Mouse (Mus musculus): Measurements from ENCODE around the gene Agfg1. TPM values are rescaled to one million over a fixed set of nuclear protein-coding genes. Genes with fewer than 3 reads are reported as not detected.
"Not testable (repeated sequence)": the region's sequence is repeated elsewhere in the genome, so short reads cannot be mapped to it uniquely, and the experiment has no call there.

The Agfg1 gene
- polyA plus RNA-seq, 1 experiment from 2014 or later = 40.4 TPM

GRCm38 (mm10) chr1:82905886-82906285, 66.6 kb downstream of the Agfg1 start:
- ATAC-seq = 0 out of 2 replicates have a peak, but pooled peaks have one; percentile 16
- H3K27me3 ChIP-seq (replicated peaks; ENCODE audit: control insufficient read depth, insufficient read depth, low read length) = no peaks in the 10 kb centered on the region

DNA sequence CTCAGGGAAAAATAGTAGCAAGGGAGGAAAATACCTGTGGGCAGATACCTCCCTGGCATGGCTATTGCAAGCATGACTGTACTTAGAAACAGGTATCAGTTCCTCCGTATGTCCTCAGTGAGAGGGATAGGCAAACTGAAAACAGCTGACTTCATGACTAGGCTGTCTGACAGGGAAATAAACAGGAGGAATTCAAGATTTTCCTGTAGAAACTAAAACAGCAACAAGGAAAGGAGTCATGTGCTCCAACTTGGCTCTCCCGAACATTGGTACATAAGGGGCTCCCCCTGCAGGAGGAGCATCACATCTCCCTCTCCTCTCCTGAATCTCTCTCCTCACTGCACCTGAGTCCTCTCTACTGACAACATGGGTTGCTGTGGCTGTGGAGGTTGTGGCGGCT, 73.7 kb downstream of the Agfg1 start, which contains the start of gene A030005L19Rik:
TSS of gene A030005L19Rik (plus strand) at position 301 of the 400 bp plus-strand sequence.
- WGBS = 90% methylated on average over 3 of the region's 3 CpGs
- no peak within 1 kb of the TSS for H3K4me2 ChIP-seq (ENCODE audit: low read length)
- no peak for ATAC-seq
- H3K9ac ChIP-seq (ENCODE audit: low read length) = no peak within 1 kb of the TSS
- no peaks in the 10 kb centered on the region for H3K36me3 ChIP-seq (ENCODE audit: control insufficient read depth, insufficient read depth, low read length)
- no peak within 1 kb of the TSS for H3K4me3 ChIP-seq (ENCODE audit: low read depth, low read length)
- H3K27ac ChIP-seq (ENCODE audit: low read depth, low read length) = no peak within 1 kb of the TSS
- no peak for DNase-seq (ENCODE audit: low spot score)
- H3K4me1 ChIP-seq (ENCODE audit: control insufficient read depth, insufficient read depth, low read length) = no peaks in the 10 kb centered on the region
- no peaks in the 10 kb centered on the region for H3K27me3 ChIP-seq (replicated peaks; ENCODE audit: control insufficient read depth, insufficient read depth, low read length)
- H3K9me3 ChIP-seq (replicated peaks; ENCODE audit: control insufficient read depth, low read length) = no peaks in the 10 kb centered on the region

More at GRCm38 (mm10) chr1:82905886-82906285, 66.6 kb downstream of the Agfg1 start:
- H3K4me1 ChIP-seq (ENCODE audit: control insufficient read depth, insufficient read depth, low read length) = no peaks in the 10 kb centered on the region
- no peak overlapping the region for H3K4me2 ChIP-seq (ENCODE audit: low read length)
- H3K27ac ChIP-seq (ENCODE audit: low read depth, low read length) = no peak overlapping the region
- H3K9ac ChIP-seq (ENCODE audit: low read length) = no peak overlapping the region
- no peak overlapping the region for H3K4me3 ChIP-seq (ENCODE audit: low read depth, low read length)
- 46% methylated on average over 3 of the region's 3 CpGs for WGBS
- H3K36me3 ChIP-seq (ENCODE audit: control insufficient read depth, insufficient read depth, low read length) = peaks cover 21% of the 10 kb centered on the region; the same call in 1 of the 2 replicates
- H3K9me3 ChIP-seq (replicated peaks; ENCODE audit: control insufficient read depth, low read length) = no peaks in the 10 kb centered on the region
- peak; percentile 26 for DNase-seq (ENCODE audit: low spot score)

GRCm38 (mm10) chr1:82913434-82913833, 74.2 kb downstream of the Agfg1 start:
- H3K27ac ChIP-seq (ENCODE audit: low read depth, low read length); H3K27me3 ChIP-seq (replicated peaks; ENCODE audit: control insufficient read depth, insufficient read depth, low read length); H3K4me2 ChIP-seq (ENCODE audit: low read length); H3K4me3 ChIP-seq (ENCODE audit: low read depth, low read length); ATAC-seq; H3K9ac ChIP-seq (ENCODE audit: low read length); H3K4me1 ChIP-seq (ENCODE audit: control insufficient read depth, insufficient read depth, low read length); DNase-seq (ENCODE audit: low spot score); H3K9me3 ChIP-seq (replicated peaks; ENCODE audit: control insufficient read depth, low read length); H3K36me3 ChIP-seq (ENCODE audit: control insufficient read depth, insufficient read depth, low read length): not testable (repeated sequence)
- WGBS = 92% methylated on average over 5 of the region's 5 CpGs

DNA sequence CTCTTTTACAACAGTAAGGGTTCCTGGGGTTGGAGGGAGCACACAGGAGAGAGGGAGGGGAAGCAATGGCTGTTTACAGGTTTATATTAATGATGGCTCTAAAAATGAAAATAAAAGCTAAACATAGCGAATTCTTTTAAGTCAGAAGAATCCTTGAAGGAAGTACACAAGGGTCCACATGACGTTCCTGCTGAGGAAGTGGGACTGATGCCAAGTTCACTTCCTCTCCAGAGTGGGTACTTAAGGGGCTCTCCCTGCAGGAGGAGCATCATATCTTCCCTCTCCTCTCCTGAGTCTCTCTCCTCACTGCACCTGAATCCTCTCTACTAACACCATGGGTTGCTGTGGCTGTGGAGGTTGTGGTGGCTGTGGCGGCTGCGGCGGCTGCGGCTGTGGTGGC, 85.4 kb downstream of the Agfg1 start, which contains the start of gene A030014E15Rik:
TSS of gene A030014E15Rik (plus strand) at position 268 of the 400 bp plus-strand sequence.
- no peak within 1 kb of the TSS for H3K9ac ChIP-seq (ENCODE audit: low read length)
- H3K27ac ChIP-seq (ENCODE audit: low read depth, low read length) = no peak within 1 kb of the TSS
- DNase-seq (ENCODE audit: low spot score) (no peak), ATAC-seq (no peak)
- no peak within 1 kb of the TSS for H3K4me2 ChIP-seq (ENCODE audit: low read length)
- H3K4me3 ChIP-seq (ENCODE audit: low read depth, low read length) = no peak within 1 kb of the TSS
- H3K27me3 ChIP-seq (replicated peaks; ENCODE audit: control insufficient read depth, insufficient read depth, low read length) = no peaks in the 10 kb centered on the region
- H3K4me1 ChIP-seq (ENCODE audit: control insufficient read depth, insufficient read depth, low read length) = no peaks in the 10 kb centered on the region
- no peaks in the 10 kb centered on the region for H3K9me3 ChIP-seq (replicated peaks; ENCODE audit: control insufficient read depth, low read length)
- WGBS = 88% methylated on average over 6 of the region's 6 CpGs
- no peaks in the 10 kb centered on the region for H3K36me3 ChIP-seq (ENCODE audit: control insufficient read depth, insufficient read depth, low read length)

DNA sequence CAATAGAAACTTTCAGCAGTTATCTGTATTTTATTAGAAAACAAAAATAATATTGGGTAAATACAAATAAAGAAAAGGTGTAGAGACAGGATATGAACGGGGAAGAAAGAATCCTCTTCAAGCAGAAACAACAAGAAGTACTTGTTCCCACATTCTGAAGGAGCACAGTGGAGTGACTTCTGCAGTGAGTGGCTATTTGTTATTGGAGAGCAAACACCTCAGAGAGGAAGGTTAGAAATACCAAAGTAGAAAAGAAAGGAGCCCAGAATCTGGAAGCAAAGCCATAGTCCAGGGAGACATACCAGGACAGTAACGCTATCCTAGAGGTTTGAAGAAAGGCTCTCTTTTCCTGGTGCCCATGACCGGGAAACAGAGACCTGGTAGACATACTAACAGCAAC, 91.3 kb downstream of the Agfg1 start:
- H3K27me3 ChIP-seq (replicated peaks; ENCODE audit: control insufficient read depth, insufficient read depth, low read length); H3K9ac ChIP-seq (ENCODE audit: low read length): not testable (repeated sequence)

GRCm38 (mm10) chr1:82931326-82931725, 92.0 kb downstream of the Agfg1 start, which contains the start of gene Gm6217:
TSS of gene Gm6217 (minus strand) at chr1:82931399.
- not testable (repeated sequence) for ATAC-seq; H3K9me3 ChIP-seq (replicated peaks; ENCODE audit: control insufficient read depth, low read length); H3K27ac ChIP-seq (ENCODE audit: low read depth, low read length); H3K36me3 ChIP-seq (ENCODE audit: control insufficient read depth, insufficient read depth, low read length); H3K4me1 ChIP-seq (ENCODE audit: control insufficient read depth, insufficient read depth, low read length); H3K4me2 ChIP-seq (ENCODE audit: low read length); H3K9ac ChIP-seq (ENCODE audit: low read length); H3K27me3 ChIP-seq (replicated peaks; ENCODE audit: control insufficient read depth, insufficient read depth, low read length); H3K4me3 ChIP-seq (ENCODE audit: low read depth, low read length); DNase-seq (ENCODE audit: low spot score)
- no CpG with 5 or more reads among the region's 6 CpGs for whole genome bisulfite sequencing

More for the DNA sequence above, 91.3 kb downstream of the Agfg1 start:
- H3K9me3 ChIP-seq (replicated peaks; ENCODE audit: control insufficient read depth, low read length); H3K4me2 ChIP-seq (ENCODE audit: low read length); H3K4me3 ChIP-seq (ENCODE audit: low read depth, low read length); DNase-seq (ENCODE audit: low spot score); ATAC-seq; H3K27ac ChIP-seq (ENCODE audit: low read depth, low read length); H3K4me1 ChIP-seq (ENCODE audit: control insufficient read depth, insufficient read depth, low read length); H3K36me3 ChIP-seq (ENCODE audit: control insufficient read depth, insufficient read depth, low read length): not testable (repeated sequence)
- WGBS = 89% methylated on average over 2 of the region's 3 CpGs

GRCm38 (mm10) chr1:82938666-82939065, 99.4 kb downstream of the Agfg1 start:
- ATAC-seq = no peak
- H3K4me2 ChIP-seq (ENCODE audit: low read length) = no peak overlapping the region
- H3K9ac ChIP-seq (ENCODE audit: low read length) = no peak overlapping the region
- H3K36me3 ChIP-seq (ENCODE audit: control insufficient read depth, insufficient read depth, low read length) = no peaks in the 10 kb centered on the region
- H3K27ac ChIP-seq (ENCODE audit: low read depth, low read length) = no peak overlapping the region
- H3K4me3 ChIP-seq (ENCODE audit: low read depth, low read length) = no peak overlapping the region
- H3K4me1 ChIP-seq (ENCODE audit: control insufficient read depth, insufficient read depth, low read length) = no peaks in the 10 kb centered on the region
- no peak for DNase-seq (ENCODE audit: low spot score)
- 94% methylated on average over 5 of the region's 5 CpGs for WGBS
- no peaks in the 10 kb centered on the region for H3K9me3 ChIP-seq (replicated peaks; ENCODE audit: control insufficient read depth, low read length)
- H3K27me3 ChIP-seq (replicated peaks; ENCODE audit: control insufficient read depth, insufficient read depth, low read length) = no peaks in the 10 kb centered on the region

DNA sequence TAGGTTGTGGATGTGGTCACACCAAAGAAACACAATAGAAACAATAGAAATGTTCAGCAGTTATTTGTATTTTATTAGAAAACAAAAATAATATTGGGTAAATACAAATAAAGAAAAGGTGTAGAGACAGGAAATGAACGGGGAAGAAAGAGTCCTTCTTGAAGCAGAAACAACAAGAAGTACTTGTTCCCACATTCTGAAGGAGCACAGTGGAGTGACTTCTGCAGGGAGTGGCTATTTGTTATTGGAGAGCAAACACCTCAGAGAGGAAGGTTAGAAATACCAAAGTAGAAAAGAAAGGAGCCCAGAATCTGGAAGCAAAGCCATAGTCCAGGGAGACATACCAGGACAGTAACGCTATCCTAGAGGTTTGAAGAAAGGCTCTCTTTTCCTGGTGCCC, 103.2 kb downstream of the Agfg1 start:
- 90% methylated on average over 1 of the region's 2 CpGs for WGBS
- H3K4me3 ChIP-seq (ENCODE audit: low read depth, low read length); H3K27me3 ChIP-seq (replicated peaks; ENCODE audit: control insufficient read depth, insufficient read depth, low read length); ATAC-seq; H3K4me1 ChIP-seq (ENCODE audit: control insufficient read depth, insufficient read depth, low read length); H3K27ac ChIP-seq (ENCODE audit: low read depth, low read length); H3K9me3 ChIP-seq (replicated peaks; ENCODE audit: control insufficient read depth, low read length); DNase-seq (ENCODE audit: low spot score); H3K36me3 ChIP-seq (ENCODE audit: control insufficient read depth, insufficient read depth, low read length); H3K4me2 ChIP-seq (ENCODE audit: low read length); H3K9ac ChIP-seq (ENCODE audit: low read length): not testable (repeated sequence)

DNA sequence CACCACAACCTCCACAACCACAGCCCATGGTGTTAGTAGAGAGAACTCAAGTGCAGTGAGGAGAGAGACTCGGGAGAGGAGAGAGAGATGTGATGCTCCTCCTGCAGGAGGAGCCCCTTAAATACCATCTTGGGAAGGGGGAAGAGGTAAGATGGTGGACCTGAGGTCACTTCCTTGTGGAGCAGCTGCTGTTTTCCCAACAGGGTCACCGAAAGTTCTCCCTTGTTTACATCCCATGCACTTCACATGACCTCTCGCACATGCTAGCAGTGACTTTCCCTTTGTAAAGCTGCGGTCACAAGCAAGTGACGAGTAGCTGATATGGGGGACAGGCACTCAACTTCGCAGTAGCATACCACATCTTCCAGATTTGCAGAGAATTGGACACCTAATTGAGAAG, 104.0 kb downstream of the Agfg1 start, which contains the start of gene A030003K21Rik:
TSS of gene A030003K21Rik (minus strand) at position 94 of the 400 bp plus-strand sequence.
- H3K4me2 ChIP-seq (ENCODE audit: low read length); H3K9me3 ChIP-seq (replicated peaks; ENCODE audit: control insufficient read depth, low read length); DNase-seq (ENCODE audit: low spot score); H3K36me3 ChIP-seq (ENCODE audit: control insufficient read depth, insufficient read depth, low read length); H3K4me1 ChIP-seq (ENCODE audit: control insufficient read depth, insufficient read depth, low read length); ATAC-seq; H3K9ac ChIP-seq (ENCODE audit: low read length); H3K27ac ChIP-seq (ENCODE audit: low read depth, low read length); H3K4me3 ChIP-seq (ENCODE audit: low read depth, low read length); H3K27me3 ChIP-seq (replicated peaks; ENCODE audit: control insufficient read depth, insufficient read depth, low read length): not testable (repeated sequence)
- no CpG with 5 or more reads among the region's 6 CpGs for WGBS
